Mouse (Mus musculus) CD4-positive, CD25-positive, alpha-beta regulatory T cell, adult 9 weeks (primary cell): ENCODE data around the gene Morc2b. TPM values are rescaled to one million over a fixed set of nuclear protein-coding genes. Genes with fewer than 3 reads are reported as not detected.

Source experiments
- polyA plus RNA-seq: library from polyadenylated mRNA; unstranded; fragments of 100-300 nt; shearing (Covaris generic); gene quantifications from one replicate; pipeline ENCODE4 v1.2.1, GENCODE M21; 2017

The Morc2b gene
- not detected for polyA plus RNA-seq

DNA sequence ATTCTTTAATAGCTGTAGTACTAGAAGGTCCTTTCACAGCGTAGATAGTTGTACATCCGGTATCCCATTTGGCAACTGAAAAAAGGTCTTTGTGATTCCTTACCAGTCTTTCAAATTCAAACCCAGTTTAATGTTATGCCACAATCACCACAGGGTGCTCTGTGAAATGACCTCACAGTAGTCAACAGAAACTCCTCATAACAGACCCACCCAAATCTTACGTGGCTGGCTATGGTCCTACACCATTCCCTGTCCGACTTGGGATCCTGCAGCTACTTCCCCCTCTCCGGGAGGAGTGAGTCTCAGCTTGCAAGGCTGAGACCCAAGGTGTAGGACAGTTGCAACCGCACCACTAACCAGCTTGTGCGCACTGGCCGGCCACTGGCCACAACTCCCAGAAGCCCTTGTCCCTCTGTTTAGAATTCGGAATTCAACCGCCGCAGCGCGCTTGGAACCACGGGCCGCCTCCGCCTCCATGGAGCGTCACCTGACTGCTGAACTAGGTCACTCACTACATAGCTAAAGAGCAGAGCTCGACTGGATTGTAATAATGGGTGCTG lies at the start of gene Morc2b:
Gene Morc2b (minus strand): TSS at position 423 of the 560 bp plus-strand sequence.

DNA sequence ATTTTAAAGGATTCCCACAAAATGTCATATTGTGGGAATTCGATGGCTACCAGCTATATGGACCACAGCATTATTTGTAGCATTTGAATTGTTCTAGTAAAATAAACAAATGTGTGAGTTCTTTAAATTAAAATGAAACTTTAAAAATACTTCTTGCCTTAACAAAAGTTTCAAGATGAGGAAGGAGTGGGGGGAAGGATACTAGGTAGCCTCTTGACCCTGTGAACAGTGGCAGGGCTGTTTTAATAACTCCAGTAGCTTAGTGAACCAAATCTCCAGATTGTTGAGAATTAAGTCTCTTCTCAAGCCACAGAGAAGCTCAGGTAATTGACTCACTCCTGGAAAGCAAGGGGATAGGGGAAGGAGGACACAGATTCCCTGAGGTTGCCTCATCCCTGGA lies 28.7 kb upstream of the Morc2b start, which contains the start of gene Olfr55:
Gene Olfr55 (plus strand): TSS at position 301 of the 400 bp plus-strand sequence.

GRCm38 (mm10) chr17:33089220-33089949 lies 50.1 kb downstream of the Morc2b start, which contains the start of gene Zfp563:
TSS of gene Zfp563 (plus strand) at chr17:33089310.

GRCm38 (mm10) chr17:33067958-33068357 lies 71.5 kb downstream of the Morc2b start, which contains the start of gene 4921501E09Rik:
TSS of gene 4921501E09Rik (minus strand) at chr17:33068058.

Other genes with a start within 250 kb of the Morc2b start
- 15.9 TPM for gene Zfp870, start 248.0 kb downstream of the Morc2b start, polyA plus RNA-seq
- gene Cyp4f14, start 222.3 kb downstream of the Morc2b start, polyA plus RNA-seq: not detected
- 54.9 TPM for gene Cyp4f13, start 192.3 kb downstream of the Morc2b start, polyA plus RNA-seq
- gene Zfp472, start 173.9 kb downstream of the Morc2b start, polyA plus RNA-seq: 24.0 TPM
- 20.4 TPM for gene Zfp952, start 146.6 kb downstream of the Morc2b start, polyA plus RNA-seq
- gene Zfp763, start 106.3 kb downstream of the Morc2b start, polyA plus RNA-seq: 12.3 TPM
- not detected for gene 4921501E09Rik, start 71.6 kb downstream of the Morc2b start, polyA plus RNA-seq
- 8.9 TPM for gene Zfp563, start 50.4 kb downstream of the Morc2b start, polyA plus RNA-seq
- gene Olfr55, start 28.8 kb upstream of the Morc2b start, polyA plus RNA-seq: not detected
- gene Olfr239, start 51.6 kb upstream of the Morc2b start, polyA plus RNA-seq: not detected
- gene Olfr1564, start 82.0 kb upstream of the Morc2b start, polyA plus RNA-seq: not detected
- 22.1 TPM for gene Zfp955a, start 115.5 kb upstream of the Morc2b start, polyA plus RNA-seq
- gene Olfr63, start 125.0 kb upstream of the Morc2b start, polyA plus RNA-seq: not detected
- gene Zfp955b, start 149.9 kb upstream of the Morc2b start, polyA plus RNA-seq: 11.3 TPM
- 13.8 TPM for gene Zfp81, start 219.2 kb upstream of the Morc2b start, polyA plus RNA-seq